Mouse (Mus musculus): Measurements from ENCODE around the gene Olfr1242.

Olfr1242 gene

GRCm38 (mm10) chr2:89498235-89498634, at the start of gene Olfr1242:
TSS of gene Olfr1242 (minus strand) at chr2:89498335.
- in situ Hi-C loops (cut with MboI; ENCODE audit: low pct_unique_long_range_greater_than_20kb in 1 of 2, low sequenced_read_pairs in 2 of 2, unreplicated experiment in 1 of 2): no loop called here

GRCm38 (mm10) chr2:89544516-89544915, 46.4 kb upstream of the Olfr1242 start:
- in situ Hi-C loops (cut with MboI; ENCODE audit: low pct_unique_long_range_greater_than_20kb in 1 of 2, low sequenced_read_pairs in 2 of 2, unreplicated experiment in 1 of 2): no loop called here

GRCm38 (mm10) chr2:89539923-89540322, 41.8 kb upstream of the Olfr1242 start:
- in situ Hi-C loops (cut with MboI; ENCODE audit: low pct_unique_long_range_greater_than_20kb in 1 of 2, low sequenced_read_pairs in 2 of 2, unreplicated experiment in 1 of 2): no loop called here

DNA sequence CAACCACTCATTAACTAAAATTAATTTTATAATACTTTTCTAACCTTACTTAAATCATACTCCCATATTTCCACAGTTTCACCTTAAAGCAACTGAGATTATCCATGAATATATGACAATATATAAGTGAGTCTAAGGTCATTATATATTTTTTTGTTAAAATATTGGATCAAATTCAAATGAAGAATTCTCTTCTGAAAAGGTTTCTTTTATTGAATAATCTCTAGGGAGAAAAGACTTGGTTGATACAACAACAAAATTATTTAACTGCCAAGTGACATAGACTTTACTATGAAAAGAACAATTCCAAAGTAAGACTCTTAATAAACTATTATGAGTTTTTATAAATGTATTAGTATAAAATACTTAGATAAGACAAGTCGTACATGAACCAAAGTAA, 33.3 kb upstream of the Olfr1242 start, which contains the start of gene Olfr1243:
Gene Olfr1243 (minus strand): TSS at position 101 of the 400 bp plus-strand sequence.
- in situ Hi-C loops (cut with MboI; ENCODE audit: low pct_unique_long_range_greater_than_20kb in 1 of 2, low sequenced_read_pairs in 2 of 2, unreplicated experiment in 1 of 2): no loop called here

GRCm38 (mm10) chr2:89487026-89487425, 11.1 kb downstream of the Olfr1242 start, which contains the start of gene Olfr1241:
TSS of gene Olfr1241 (minus strand) at chr2:89487126.
- in situ Hi-C loops (cut with MboI; ENCODE audit: low pct_unique_long_range_greater_than_20kb in 1 of 2, low sequenced_read_pairs in 2 of 2, unreplicated experiment in 1 of 2): no loop called here

GRCm38 (mm10) chr2:89442900-89443299, 55.2 kb downstream of the Olfr1242 start, which contains the start of gene Olfr1240:
TSS of gene Olfr1240 (minus strand) at chr2:89443000.
- in situ Hi-C loops (cut with MboI; ENCODE audit: low pct_unique_long_range_greater_than_20kb in 1 of 2, low sequenced_read_pairs in 2 of 2, unreplicated experiment in 1 of 2): no loop called here
